26 mouse cellular contexts compared by ENCODE assay signal in the genomic region with DNA sequence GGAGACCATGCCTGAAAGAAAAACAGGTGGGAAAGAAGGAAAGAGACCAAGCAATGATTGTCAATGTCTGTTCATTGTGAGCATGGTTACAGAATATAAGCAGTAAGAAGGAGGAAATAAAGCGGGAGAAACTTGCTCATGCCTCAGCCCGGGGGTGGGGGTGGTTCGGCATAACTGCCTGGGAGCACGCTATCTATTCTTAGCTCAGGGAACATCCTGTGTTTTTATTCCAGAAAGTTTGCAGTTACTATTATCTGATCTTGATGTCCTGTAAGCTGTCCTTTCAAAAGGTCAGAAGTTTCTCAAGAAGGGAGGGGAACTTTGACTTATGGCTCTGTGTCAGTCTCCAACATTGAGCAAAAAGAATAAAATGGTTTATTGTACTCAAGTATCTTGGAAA.
A peak's percentile ranks its signal among the peaks of the same experiment; 100 is the strongest.
DNase-seq lines count a peak whose midpoint lies in the region; ATAC-seq and TF ChIP-seq lines count a peak whose summit lies in the region.
"Had no signal": no experiment of that assay in that cellular context is flagged by ENCODE, and none has a peak within 500 bp of the region (broad histone marks: within the 10 kb centered on the region; RNA-seq: fewer than 3 reads in every experiment).

No protein-coding gene starts in this region.

- 79% methylated on average over 4 of the region's 4 CpGs for WGBS in kidney, postnatal 0 days
- 56% methylated on average over 4 of the region's 4 CpGs for WGBS in lung, postnatal 0 days

- H3K9ac ChIP-seq in kidney, postnatal 0 days (ENCODE audit: low read depth, low read length): no peak overlapping the region
- H3K9ac ChIP-seq in lung, postnatal 0 days (replicated peaks; ENCODE audit: low read depth): no peak overlapping the region
- H3K9ac ChIP-seq: forebrain, embryonic 13.5 days; heart, embryonic 13.5 days; hindbrain, embryonic 14.5 days had no signal

- no peak for ATAC-seq in kidney, postnatal 0 days (replicated peaks; ENCODE audit: low FRiP score, low read depth)
- ATAC-seq in lung, postnatal 0 days: peak; percentile 67
- no peak for ATAC-seq in activated CD4-positive, CD25-positive, alpha-beta regulatory T cell, adult 4 months
- ATAC-seq: forebrain, embryonic 13.5 days; forebrain, embryonic 16.5 days; hindbrain, postnatal 0 days; Patski had no signal

- TF ChIP-seq CTCF in kidney, postnatal 0 days (IDR thresholded peaks at IDR 0.05; ENCODE audit: low read depth): no peak
- no peak for TF ChIP-seq CTCF in lung, postnatal 0 days (IDR thresholded peaks at IDR 0.05)

- peak; percentile 2 for DNase-seq in kidney, postnatal 0 days (ENCODE audit: low spot score)
- no peak for DNase-seq in kidney, postnatal 36 days
- DNase-seq in lung, postnatal 0 days (ENCODE audit: low spot score): peak; percentile 9
- peak; percentile 3 for DNase-seq in lung, postnatal 25 days (ENCODE audit: low spot score)
- no peak for DNase-seq in adrenal gland, adult (ENCODE audit: inconsistent age in 2 of 2, low spot score in 1 of 2)
- DNase-seq: adrenal gland, postnatal 10 days; adrenal gland, postnatal 36 days; cerebellum, adult 18-20 months; cerebellum, adult 9-10 months; cerebellum, postnatal 14 days; gastrocnemius, postnatal 10 days; gastrocnemius, postnatal 36 days; heart, adult 2 months; heart, postnatal 14 days; heart, postnatal 4 days had no signal

- H3K4me1 ChIP-seq in kidney, postnatal 0 days (replicated peaks; ENCODE audit: insufficient read depth, low read length): no peaks in the 10 kb centered on the region
- no peaks in the 10 kb centered on the region for H3K4me1 ChIP-seq in lung, postnatal 0 days (ENCODE audit: insufficient read depth, low read depth, low read length)
- H3K4me1 ChIP-seq: forebrain, embryonic 10.5 days; forebrain, embryonic 13.5 days; heart, embryonic 10.5 days; heart, embryonic 13.5 days had no signal

- no peak overlapping the region for H3K4me3 ChIP-seq in kidney, postnatal 0 days (replicated peaks; ENCODE audit: low read depth, low read length)
- no peak overlapping the region for H3K4me3 ChIP-seq in lung, postnatal 0 days (ENCODE audit: low read depth, low read length)
- H3K4me3 ChIP-seq: forebrain, embryonic 10.5 days; forebrain, embryonic 13.5 days; heart, adult 2 months; heart, embryonic 10.5 days; heart, embryonic 13.5 days had no signal

- no peak overlapping the region for H3K27ac ChIP-seq in kidney, postnatal 0 days
- H3K27ac ChIP-seq in lung, postnatal 0 days (ENCODE audit: low read length): no peak overlapping the region
- H3K27ac ChIP-seq: forebrain, embryonic 10.5 days; forebrain, embryonic 13.5 days; heart, adult 2 months; heart, embryonic 10.5 days; heart, embryonic 13.5 days; hindbrain, embryonic 14.5 days; hindbrain, postnatal 0 days had no signal

- H3K36me3 ChIP-seq in kidney, postnatal 0 days (ENCODE audit: insufficient read depth, low read length): no peaks in the 10 kb centered on the region
- no peaks in the 10 kb centered on the region for H3K36me3 ChIP-seq in lung, postnatal 0 days (ENCODE audit: insufficient read depth, low read length)
- H3K36me3 ChIP-seq: forebrain, embryonic 10.5 days; G1E; heart, embryonic 10.5 days; heart, embryonic 13.5 days had no signal

- H3K27me3 ChIP-seq in kidney, postnatal 0 days (ENCODE audit: insufficient read depth, low read length): no peaks in the 10 kb centered on the region
- no peaks in the 10 kb centered on the region for H3K27me3 ChIP-seq in lung, postnatal 0 days (replicated peaks; ENCODE audit: insufficient read depth, low read length)
- H3K27me3 ChIP-seq: CH12.LX; forebrain, embryonic 13.5 days; heart, embryonic 13.5 days; Patski had no signal

- TF ChIP-seq EP300 in lung, postnatal 0 days (IDR thresholded peaks at IDR 0.05): peak; percentile 76

- no peaks in the 10 kb centered on the region for H3K9me3 ChIP-seq in kidney, postnatal 0 days (replicated peaks; ENCODE audit: low read length)
- no peaks in the 10 kb centered on the region for H3K9me3 ChIP-seq in lung, postnatal 0 days (ENCODE audit: low read length)
- H3K9me3 ChIP-seq: forebrain, embryonic 10.5 days; forebrain, embryonic 13.5 days; G1E; heart, embryonic 10.5 days; heart, embryonic 13.5 days had no signal

- H3K4me2 ChIP-seq in kidney, postnatal 0 days (ENCODE audit: low read length): no peak overlapping the region
- H3K4me2 ChIP-seq in lung, postnatal 0 days (replicated peaks; ENCODE audit: low read depth, low read length): no peak overlapping the region
- H3K4me2 ChIP-seq: forebrain, embryonic 13.5 days; heart, embryonic 13.5 days; hindbrain, embryonic 14.5 days had no signal

Comparison
In these comparisons a context has a peak if more than half of its experiments do, and no peak if none do; other contexts are left out.
1. DNase-seq: peak in kidney, postnatal 0 days (single experiment), lung, postnatal 0 days (single experiment) and lung, postnatal 25 days (single experiment); none in kidney, postnatal 36 days (0 of 2) and adrenal gland, adult (0 of 2).